Mouse (Mus musculus) cerebellum, postnatal 25 days (tissue): Measurements from ENCODE around the gene Mapkapk3.
"Not testable (repeated sequence)": the region's sequence is repeated elsewhere in the genome, so short reads cannot be mapped to it uniquely, and the experiment has no call there.

Experiments used
- DNase-seq, 2 experiments: peaks; one replicate each; pipeline ENCODE4 v3.0.0; 2021; ENCODE audit warnings: mixed read lengths in 2 of 2

The Mapkapk3 gene

GRCm38 (mm10) chr9:107307099-107307872 is 17.6 kb upstream of the Mapkapk3 start:
- DNase-seq = no peak

- DNase-seq = not testable (repeated sequence)
Observed at GRCm38 (mm10) chr9:107306673-107307072, 17.0 kb upstream of the Mapkapk3 start.

GRCm38 (mm10) chr9:107305601-107306542 is 16.2 kb upstream of the Mapkapk3 start:
- DNase-seq = no peak

GRCm38 (mm10) chr9:107305012-107305411 is 15.3 kb upstream of the Mapkapk3 start:
- DNase-seq = no peak

- DNase-seq = no peak
Observed at GRCm38 (mm10) chr9:107304383-107304782, 14.7 kb upstream of the Mapkapk3 start.

- no peak for DNase-seq
Observed at GRCm38 (mm10) chr9:107303900-107304299, 14.2 kb upstream of the Mapkapk3 start.

GRCm38 (mm10) chr9:107303121-107303820 is 13.6 kb upstream of the Mapkapk3 start:
- no peak for DNase-seq

- DNase-seq = no peak
Observed at GRCm38 (mm10) chr9:107302592-107302991, 12.9 kb upstream of the Mapkapk3 start.

GRCm38 (mm10) chr9:107301554-107302331 is 12.1 kb upstream of the Mapkapk3 start:
- DNase-seq = no peak

- no peak for DNase-seq
Observed at GRCm38 (mm10) chr9:107300224-107300973, 10.7 kb upstream of the Mapkapk3 start.

- DNase-seq = no peak
Observed at GRCm38 (mm10) chr9:107299783-107300182, 10.1 kb upstream of the Mapkapk3 start.

- no peak for DNase-seq
Observed at GRCm38 (mm10) chr9:107298876-107299275, 9.2 kb upstream of the Mapkapk3 start.

GRCm38 (mm10) chr9:107298059-107298780 is 8.5 kb upstream of the Mapkapk3 start:
- no peak for DNase-seq

GRCm38 (mm10) chr9:107297658-107298057 is 8.0 kb upstream of the Mapkapk3 start:
- DNase-seq = no peak

GRCm38 (mm10) chr9:107297059-107297458 is 7.4 kb upstream of the Mapkapk3 start:
- no peak for DNase-seq

- DNase-seq = peak; percentile 94 to 96
Observed at GRCm38 (mm10) chr9:107296501-107296965, 6.9 kb upstream of the Mapkapk3 start.

- DNase-seq = no peak
Observed at GRCm38 (mm10) chr9:107296041-107296440, 6.4 kb upstream of the Mapkapk3 start.

GRCm38 (mm10) chr9:107296016-107296040 is 6.2 kb upstream of the Mapkapk3 start, which contains the start of gene Cish:
Gene Cish (plus strand): TSS chr9:107296026.
- no peak for DNase-seq

GRCm38 (mm10) chr9:107295616-107296015 is 5.9 kb upstream of the Mapkapk3 start:
- no peak for DNase-seq

GRCm38 (mm10) chr9:107294249-107294648 is 4.6 kb upstream of the Mapkapk3 start:
- DNase-seq = peak; percentile 82 to 89

GRCm38 (mm10) chr9:107290897-107291296 is 1.2 kb upstream of the Mapkapk3 start:
- DNase-seq = peak; percentile 90 to 93
